Comparison of ENCODE assay signal across 8 mouse cellular contexts in the genomic region with DNA sequence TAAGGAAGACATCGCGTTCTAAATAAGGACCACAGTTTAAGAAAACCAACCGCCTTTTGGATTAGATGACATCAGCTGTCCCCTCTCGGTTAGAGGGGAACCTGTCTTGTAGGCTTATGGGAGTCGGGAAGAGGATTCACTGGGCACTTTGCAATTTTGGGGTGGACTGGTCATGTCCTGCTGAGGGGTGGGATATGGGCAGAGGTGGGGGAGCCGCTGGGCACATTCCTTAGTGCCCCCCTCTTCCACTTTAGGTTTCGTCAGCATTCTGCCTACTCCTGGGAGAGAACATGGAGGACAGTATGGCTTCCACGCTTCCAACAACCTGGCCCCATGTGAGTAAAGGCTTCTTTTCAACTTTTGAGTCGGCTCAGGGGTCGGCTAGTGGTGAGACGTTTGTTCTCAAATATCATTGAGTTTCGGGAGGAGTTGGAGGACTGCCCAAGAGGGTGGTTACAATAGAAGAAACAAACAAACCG. TPM values are rescaled to one million over a fixed set of nuclear protein-coding genes. Genes with fewer than 3 reads are reported as not detected.
DNase-seq lines count a peak whose midpoint lies in the region; ATAC-seq and TF ChIP-seq lines count a peak whose summit lies in the region.

No protein-coding gene starts in this region.

- peak overlapping the region; percentile 71 for H3K9ac ChIP-seq in forebrain, embryonic 11.5 days (ENCODE audit: low read length)
- peak overlapping the region; percentile 59 for H3K9ac ChIP-seq in intestine, embryonic 15.5 days
- peak overlapping the region; percentile 67 for H3K9ac ChIP-seq in liver, embryonic 16.5 days (ENCODE audit: low read depth, low read length)
- peak overlapping the region; percentile 36 for H3K9ac ChIP-seq in neural tube, embryonic 15.5 days (replicated peaks)

- no peak for TF ChIP-seq CTCF in left cerebral cortex, adult 2 months (IDR thresholded peaks at IDR 0.05)

- ATAC-seq in forebrain, embryonic 11.5 days (replicated peaks; ENCODE audit: low FRiP score) = peak; percentile 65
- peak; percentile 56; the same call in 1 of the 2 replicates for ATAC-seq in intestine, embryonic 15.5 days
- ATAC-seq in liver, embryonic 16.5 days (ENCODE audit: low read depth) = 0 out of 2 replicates have a peak, but pooled peaks have one; percentile 5
- ATAC-seq in neural tube, embryonic 15.5 days (ENCODE audit: low FRiP score) = peak; percentile 53

- 50% methylated on average over 13 of the region's 13 CpGs for WGBS in forebrain, embryonic 11.5 days
- 38% methylated on average over 13 of the region's 13 CpGs for WGBS in intestine, embryonic 15.5 days
- WGBS in liver, embryonic 16.5 days (ENCODE audit: insufficient replicate concordance) = 25% methylated on average over 13 of the region's 13 CpGs
- WGBS in neural tube, embryonic 15.5 days = 36% methylated on average over 13 of the region's 13 CpGs

- H3K4me2 ChIP-seq in forebrain, embryonic 11.5 days (ENCODE audit: low read depth, low read length, severe bottlenecking) = peak overlapping the region; percentile 48
- H3K4me2 ChIP-seq in intestine, embryonic 15.5 days (replicated peaks) = peak overlapping the region; percentile 57
- H3K4me2 ChIP-seq in liver, embryonic 16.5 days (ENCODE audit: low read depth, low read length) = peak overlapping the region; percentile 69
- peak overlapping the region; percentile 67 for H3K4me2 ChIP-seq in neural tube, embryonic 15.5 days

- H3K9me3 ChIP-seq in forebrain, embryonic 11.5 days (ENCODE audit: control insufficient read depth, low read length) = peaks cover 19% of the 10 kb centered on the region
- H3K9me3 ChIP-seq in intestine, embryonic 15.5 days = 0 out of 2 replicates have a peak, but pooled peaks cover 3% of the 10 kb centered on the region
- H3K9me3 ChIP-seq in liver, embryonic 16.5 days (replicated peaks; ENCODE audit: control insufficient read depth, low read length) = peaks cover 7% of the 10 kb centered on the region
- peaks cover 38% of the 10 kb centered on the region for H3K9me3 ChIP-seq in neural tube, embryonic 15.5 days (replicated peaks)

- no peaks in the 10 kb centered on the region for H3K4me1 ChIP-seq in forebrain, embryonic 11.5 days (replicated peaks; ENCODE audit: control insufficient read depth, insufficient read depth, low read length)
- H3K4me1 ChIP-seq in intestine, embryonic 15.5 days (replicated peaks) = no peaks in the 10 kb centered on the region
- H3K4me1 ChIP-seq in liver, embryonic 16.5 days (ENCODE audit: control insufficient read depth, low read depth, low read length) = peaks cover 5% of the 10 kb centered on the region
- H3K4me1 ChIP-seq in neural tube, embryonic 15.5 days = peaks cover 7% of the 10 kb centered on the region; the same call in 1 of the 2 replicates

- peaks cover 26% of the 10 kb centered on the region for H3K36me3 ChIP-seq in forebrain, embryonic 11.5 days (ENCODE audit: control insufficient read depth, insufficient read depth, low read length)
- H3K36me3 ChIP-seq in intestine, embryonic 15.5 days = peaks cover 30% of the 10 kb centered on the region
- H3K36me3 ChIP-seq in liver, embryonic 16.5 days (ENCODE audit: control insufficient read depth, insufficient read depth) = peaks cover 32% of the 10 kb centered on the region
- H3K36me3 ChIP-seq in neural tube, embryonic 15.5 days = peaks cover 38% of the 10 kb centered on the region

- H3K27ac ChIP-seq in left cerebral cortex, adult 2 months = peak overlapping the region; percentile 65
- no peak overlapping the region for H3K27ac ChIP-seq in forebrain, embryonic 11.5 days (ENCODE audit: low read depth, low read length)
- 0 out of 2 replicates have a peak overlapping the region, but pooled peaks have one; percentile 42 for H3K27ac ChIP-seq in intestine, embryonic 15.5 days
- H3K27ac ChIP-seq in liver, embryonic 16.5 days (ENCODE audit: low read length) = peak overlapping the region; percentile 28; the same call in 1 of the 2 replicates
- peak overlapping the region; percentile 33; the same call in 1 of the 2 replicates for H3K27ac ChIP-seq in neural tube, embryonic 15.5 days (replicated peaks)

- peak overlapping the region; percentile 86 for H3K4me3 ChIP-seq in left cerebral cortex, adult 2 months
- peak overlapping the region; percentile 51 for H3K4me3 ChIP-seq in forebrain, embryonic 11.5 days (ENCODE audit: low read depth, low read length)
- peak overlapping the region; percentile 58 for H3K4me3 ChIP-seq in intestine, embryonic 15.5 days (replicated peaks)
- H3K4me3 ChIP-seq in liver, embryonic 16.5 days (ENCODE audit: low read depth, low read length) = peak overlapping the region; percentile 70
- H3K4me3 ChIP-seq in neural tube, embryonic 15.5 days (replicated peaks) = peak overlapping the region; percentile 60

- no peak for DNase-seq in left cerebral cortex, adult 2 months (ENCODE audit: extremely low spot score in 1 of 2, low spot score in 2 of 2)
- DNase-seq in left cerebral cortex, adult 11 months (ENCODE audit: low spot score) = no peak
- DNase-seq in adipocyte (ENCODE audit: low spot score) = peak; percentile 47
- peak; percentile 55 for DNase-seq in forebrain, embryonic 11.5 days (ENCODE audit: low spot score)
- DNase-seq in B cell, adult 2 months = no peak

- no peaks in the 10 kb centered on the region for H3K27me3 ChIP-seq in forebrain, embryonic 11.5 days (ENCODE audit: control insufficient read depth, insufficient read depth, low read length)
- H3K27me3 ChIP-seq in intestine, embryonic 15.5 days (replicated peaks) = no peaks in the 10 kb centered on the region
- no peaks in the 10 kb centered on the region for H3K27me3 ChIP-seq in liver, embryonic 16.5 days (ENCODE audit: control insufficient read depth, insufficient read depth, low read depth, low read length)
- no peaks in the 10 kb centered on the region for H3K27me3 ChIP-seq in neural tube, embryonic 15.5 days (replicated peaks)

- intact Hi-C loops in left cerebral cortex, adult 2 months (cut with DNase I) = loop anchor here (10.0 kb wide), 1 partner anchor 410 kb away; a partner anchor contains a TSS

RNA-seq across cellular contexts. Expression of a gene that starts 0.7 kb away (rescaled TPM):
- 10 to 100 TPM; 12.5 to 13.5 TPM for total RNA-seq in left cerebral cortex, adult 2 months (2021)
- polyA plus RNA-seq in forebrain, embryonic 11.5 days (2014; fragmentation: Nextera tagmentation; extraction: Ambion mirVana) = 32.3 and 32.9 TPM in 2 replicates
- polyA plus RNA-seq in intestine, embryonic 15.5 days (2015; fragmentation: Nextera tagmentation; extraction: Ambion mirVana) = 27.5 and 27.9 TPM in 2 replicates
- 12.0 and 12.7 TPM in 2 replicates for polyA plus RNA-seq in liver, embryonic 16.5 days (2015; fragmentation: Nextera tagmentation; extraction: Ambion mirVana)
- 23.4 and 25.4 TPM in 2 replicates for polyA plus RNA-seq in neural tube, embryonic 15.5 days (2015; fragmentation: Nextera tagmentation; extraction: Ambion mirVana)

RNA-seq across cellular contexts. Expression of a gene that starts 16.6 kb away (rescaled TPM):
- 10 to 100 TPM; 22.9 to 24.6 TPM for total RNA-seq in left cerebral cortex, adult 2 months (2021)
- polyA plus RNA-seq in forebrain, embryonic 11.5 days (2014; fragmentation: Nextera tagmentation; extraction: Ambion mirVana) = 27.5 and 28.9 TPM in 2 replicates
- 10.6 and 10.8 TPM in 2 replicates for polyA plus RNA-seq in intestine, embryonic 15.5 days (2015; fragmentation: Nextera tagmentation; extraction: Ambion mirVana)
- polyA plus RNA-seq in liver, embryonic 16.5 days (2015; fragmentation: Nextera tagmentation; extraction: Ambion mirVana) = 1.7 and 2.3 TPM in 2 replicates
- 26.7 and 27.0 TPM in 2 replicates for polyA plus RNA-seq in neural tube, embryonic 15.5 days (2015; fragmentation: Nextera tagmentation; extraction: Ambion mirVana)

RNA-seq across cellular contexts. Expression of a gene that starts 31.8 kb away (rescaled TPM):
- total RNA-seq in left cerebral cortex, adult 2 months (2021) = 10 to 100 TPM; 20.0 to 22.3 TPM
- polyA plus RNA-seq in forebrain, embryonic 11.5 days (2014; fragmentation: Nextera tagmentation; extraction: Ambion mirVana) = 12.3 and 13.3 TPM in 2 replicates
- 4.3 and 4.6 TPM in 2 replicates for polyA plus RNA-seq in intestine, embryonic 15.5 days (2015; fragmentation: Nextera tagmentation; extraction: Ambion mirVana)
- polyA plus RNA-seq in liver, embryonic 16.5 days (2015; fragmentation: Nextera tagmentation; extraction: Ambion mirVana) = 0.40 and 0.58 TPM in 2 replicates
- polyA plus RNA-seq in neural tube, embryonic 15.5 days (2015; fragmentation: Nextera tagmentation; extraction: Ambion mirVana) = 25.2 and 33.4 TPM in 2 replicates

RNA-seq across cellular contexts. Expression of a gene that starts 45.7 kb away (rescaled TPM):
- total RNA-seq in left cerebral cortex, adult 2 months (2021) = 1 to 10 TPM; 8.0 to 8.2 TPM
- 5.3 and 6.2 TPM in 2 replicates for polyA plus RNA-seq in forebrain, embryonic 11.5 days (2014; fragmentation: Nextera tagmentation; extraction: Ambion mirVana)
- 3.1 and 3.3 TPM in 2 replicates for polyA plus RNA-seq in intestine, embryonic 15.5 days (2015; fragmentation: Nextera tagmentation; extraction: Ambion mirVana)
- 0.54 and 0.55 TPM in 2 replicates for polyA plus RNA-seq in liver, embryonic 16.5 days (2015; fragmentation: Nextera tagmentation; extraction: Ambion mirVana)
- 6.7 and 7.5 TPM in 2 replicates for polyA plus RNA-seq in neural tube, embryonic 15.5 days (2015; fragmentation: Nextera tagmentation; extraction: Ambion mirVana)

Comparison
In these comparisons a context has a peak if more than half of its experiments do, and no peak if none do; other contexts are left out.
1. DNase-seq: peak in adipocyte (single experiment) and forebrain, embryonic 11.5 days (single experiment); none in left cerebral cortex, adult 2 months (0 of 2), left cerebral cortex, adult 11 months (single experiment) and B cell, adult 2 months (0 of 2).
2. ATAC-seq: peak in every context shown above with its lines; median percentile 65 in forebrain, embryonic 11.5 days; 56 in intestine, embryonic 15.5 days; 53 in neural tube, embryonic 15.5 days; 5 in liver, embryonic 16.5 days.
3. Peak in every context shown above with its lines, with median percentiles within 50 percentile points of each other: H3K4me3 ChIP-seq, H3K4me2 ChIP-seq and H3K9ac ChIP-seq.